7 mouse cellular contexts compared by ENCODE assay signal in the genomic region with DNA sequence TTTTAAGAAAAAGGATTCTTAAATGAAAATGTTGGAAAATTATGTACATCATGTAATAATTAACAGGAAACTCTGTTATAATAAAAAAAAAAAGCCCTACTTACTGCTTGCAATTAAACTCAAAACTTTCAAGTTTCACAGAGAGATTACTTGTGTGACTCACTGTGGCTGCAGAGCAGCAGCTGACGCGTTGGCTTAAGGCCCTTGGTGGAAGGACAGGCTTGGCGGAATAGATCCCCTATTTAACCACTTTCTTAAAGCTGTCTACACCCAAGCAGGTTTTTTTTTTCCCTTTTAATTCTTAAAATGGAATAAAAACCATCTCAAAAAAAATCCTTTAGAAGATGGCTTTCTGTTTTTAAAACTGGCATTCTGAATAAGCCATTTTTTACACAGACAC.
A peak's percentile ranks its signal among the peaks of the same experiment; 100 is the strongest.
DNase-seq lines count a peak whose midpoint lies in the region; ATAC-seq and TF ChIP-seq lines count a peak whose summit lies in the region.

No protein-coding gene starts in this region.

- H3K27ac ChIP-seq in kidney, postnatal 0 days: no peak overlapping the region
- H3K27ac ChIP-seq in kidney, embryonic 15.5 days: no peak overlapping the region
- peak overlapping the region; percentile 88 for H3K27ac ChIP-seq in CH12.LX (ENCODE audit: insufficient read depth, low read depth)
- H3K27ac ChIP-seq in brown adipose tissue, adult 24 weeks (replicated peaks; ENCODE audit: low read depth, low read length): peak overlapping the region; percentile 26; the same call in 1 of the 2 replicates
- peak overlapping the region; percentile 89 to 93 for H3K27ac ChIP-seq in heart, embryonic 14.5 days (replicated peaks in 1 of 2; ENCODE audit: control insufficient read depth in 1 of 2, insufficient read depth in 1 of 2, low read depth in 2 of 2, low read length in 2 of 2)

- dilution Hi-C loops in CH12.LX (cut with MboI; ENCODE audit: extremely low pct_ligation_motif_present, extremely low pct_unique_long_range_greater_than_20kb, low sequenced_read_pairs): no loop called here

- H3K79me2 ChIP-seq in CH12.LX (replicated peaks; ENCODE audit: control insufficient read depth, extremely low read depth, insufficient read depth, poor library complexity, severe bottlenecking): peaks cover 38% of the 10 kb centered on the region

- no peaks in the 10 kb centered on the region for H3K36me3 ChIP-seq in kidney, postnatal 0 days (ENCODE audit: insufficient read depth, low read length)
- no peaks in the 10 kb centered on the region for H3K36me3 ChIP-seq in kidney, embryonic 15.5 days
- peaks cover 0 to 14% of the 10 kb centered on the region in 2 experiments for H3K36me3 ChIP-seq in CH12.LX (replicated peaks in 1 of 2; ENCODE audit: control insufficient read depth in 1 of 2, insufficient read depth in 1 of 2, low read length in 1 of 2)
- peaks cover 7% of the 10 kb centered on the region; the same call in 1 of the 2 replicates for H3K36me3 ChIP-seq in heart, embryonic 14.5 days (ENCODE audit: control insufficient read depth, insufficient read depth, low read length)
- H3K36me3 ChIP-seq in splenic B cell, adult 2 months (ENCODE audit: control insufficient read depth, insufficient read depth, low read length, poor library complexity, severe bottlenecking): peaks cover 2% of the 10 kb centered on the region; the same call in 1 of the 2 replicates

- H3K4me3 ChIP-seq in kidney, postnatal 0 days (replicated peaks; ENCODE audit: low read depth, low read length): no peak overlapping the region
- no peak overlapping the region for H3K4me3 ChIP-seq in kidney, embryonic 15.5 days (replicated peaks)
- H3K4me3 ChIP-seq in CH12.LX (replicated peaks in 1 of 3; ENCODE audit: low read depth in 2 of 3, low read length in 2 of 3, poor library complexity in 1 of 3): no peak overlapping the region
- no peak overlapping the region for H3K4me3 ChIP-seq in brown adipose tissue, adult 24 weeks (ENCODE audit: insufficient read depth, low read depth, low read length)
- H3K4me3 ChIP-seq in heart, embryonic 14.5 days (ENCODE audit: control insufficient read depth in 1 of 2, insufficient read depth in 1 of 2, low read depth in 1 of 2, low read length in 2 of 2): no peak overlapping the region

- peak; percentile 46 for DNase-seq in kidney, postnatal 0 days (ENCODE audit: low spot score)
- peak; percentile 60 for DNase-seq in CH12.LX (ENCODE audit: extremely low read depth)
- peak; percentile 48 for DNase-seq in splenic B cell, adult 2 months (ENCODE audit: low read depth, low spot score)
- DNase-seq in layer of hippocampus, postnatal 14 days (ENCODE audit: low spot score in 2 of 2): no peak

- TF ChIP-seq CTCF in kidney, postnatal 0 days (IDR thresholded peaks at IDR 0.05; ENCODE audit: low read depth): no peak
- no peak for TF ChIP-seq CTCF in CH12.LX (conservative IDR thresholded peaks at IDR 0.05 in 1 of 2, IDR thresholded peaks at IDR 0.05 in 1 of 2; ENCODE audit: low read depth in 2 of 2, low read length in 2 of 2)

- no peak for TF ChIP-seq POLR2A in CH12.LX (IDR thresholded peaks at IDR 0.05; ENCODE audit: low read depth, low read length)

- H3K9me3 ChIP-seq in kidney, postnatal 0 days (replicated peaks; ENCODE audit: low read length): no peaks in the 10 kb centered on the region
- no peaks in the 10 kb centered on the region for H3K9me3 ChIP-seq in kidney, embryonic 15.5 days (replicated peaks)
- no peaks in the 10 kb centered on the region for H3K9me3 ChIP-seq in CH12.LX (replicated peaks; ENCODE audit: low read length)
- H3K9me3 ChIP-seq in heart, embryonic 14.5 days (ENCODE audit: control insufficient read depth, low read length): no peaks in the 10 kb centered on the region

- TF ChIP-seq RAD21 in CH12.LX (IDR thresholded peaks at IDR 0.05; ENCODE audit: low read depth, low read length): no peak

- H3K27me3 ChIP-seq in kidney, postnatal 0 days (ENCODE audit: insufficient read depth, low read length): no peaks in the 10 kb centered on the region
- no peaks in the 10 kb centered on the region for H3K27me3 ChIP-seq in kidney, embryonic 15.5 days
- H3K27me3 ChIP-seq in CH12.LX (replicated peaks): no peaks in the 10 kb centered on the region
- no peaks in the 10 kb centered on the region for H3K27me3 ChIP-seq in heart, embryonic 14.5 days (ENCODE audit: control insufficient read depth, insufficient read depth, low read length)
- no peaks in the 10 kb centered on the region for H3K27me3 ChIP-seq in splenic B cell, adult 2 months (ENCODE audit: control insufficient read depth, insufficient read depth, low read length, poor library complexity, severe bottlenecking)

- no peak overlapping the region for H3K4me2 ChIP-seq in kidney, postnatal 0 days (ENCODE audit: low read length)
- H3K4me2 ChIP-seq in kidney, embryonic 15.5 days: no peak overlapping the region
- H3K4me2 ChIP-seq in CH12.LX (ENCODE audit: insufficient read depth, low read depth, poor library complexity, severe bottlenecking): peak overlapping the region; percentile 72; the same call in 1 of the 2 replicates
- peak overlapping the region; percentile 34 for H3K4me2 ChIP-seq in heart, embryonic 14.5 days (ENCODE audit: low read length)

- no peaks in the 10 kb centered on the region for H3K4me1 ChIP-seq in kidney, postnatal 0 days (replicated peaks; ENCODE audit: insufficient read depth, low read length)
- H3K4me1 ChIP-seq in kidney, embryonic 15.5 days: peaks cover 7% of the 10 kb centered on the region; the same call in 1 of the 2 replicates
- peaks cover 14 to 76% of the 10 kb centered on the region in 2 experiments for H3K4me1 ChIP-seq in CH12.LX (ENCODE audit: control insufficient read depth in 1 of 2, insufficient read depth in 2 of 2)
- peaks cover 16% of the 10 kb centered on the region for H3K4me1 ChIP-seq in brown adipose tissue, adult 24 weeks (ENCODE audit: control insufficient read depth, insufficient read depth, insufficient read length, low read length)
- peaks cover 6 to 41% of the 10 kb centered on the region in 2 experiments for H3K4me1 ChIP-seq in heart, embryonic 14.5 days (ENCODE audit: control insufficient read depth in 2 of 2, insufficient read depth in 2 of 2, low read length in 2 of 2)

- no peak for ATAC-seq in kidney, postnatal 0 days (replicated peaks; ENCODE audit: low FRiP score, low read depth)
- ATAC-seq in kidney, embryonic 15.5 days (replicated peaks; ENCODE audit: low FRiP score): no peak
- ATAC-seq in heart, embryonic 14.5 days (ENCODE audit: insufficient number of reproducible peaks, insufficient read depth, low FRiP score, low read depth): 0 out of 2 replicates have a peak, but pooled peaks have one; percentile 73

- no peak overlapping the region for H3K9ac ChIP-seq in kidney, postnatal 0 days (ENCODE audit: low read depth, low read length)
- H3K9ac ChIP-seq in kidney, embryonic 15.5 days: no peak overlapping the region
- H3K9ac ChIP-seq in CH12.LX (ENCODE audit: insufficient read depth, low read depth): peak overlapping the region; percentile 63
- peak overlapping the region; percentile 35; the same call in 1 of the 2 replicates for H3K9ac ChIP-seq in heart, embryonic 14.5 days (ENCODE audit: low read length)

- WGBS in kidney, postnatal 0 days: 39% methylated on average over 3 of the region's 3 CpGs
- WGBS in kidney, embryonic 15.5 days: 51% methylated on average over 3 of the region's 3 CpGs
- WGBS in heart, embryonic 14.5 days: 4% methylated on average over 3 of the region's 3 CpGs

- in situ Hi-C loops in CH12.LX (cut with MboI; ENCODE audit: low pct_ligation_motif_present, low pct_unique_long_range_greater_than_20kb, low sequenced_read_pairs): no loop called here

- TF ChIP-seq EP300 in CH12.LX (IDR thresholded peaks at IDR 0.05; ENCODE audit: low read length): peak; percentile 8

TF ChIP-seq in CH12.LX, 34 proteins besides CTCF, POLR2A, EP300 and RAD21:
- TF ChIP-seq MXI1 (IDR thresholded peaks at IDR 0.05; ENCODE audit: low read depth, low read length) (no peak), NELFE (IDR thresholded peaks at IDR 0.05; ENCODE audit: low read depth, low read length) (no peak), MYC (IDR thresholded peaks at IDR 0.05; ENCODE audit: low read depth, low read length) (no peak; the same call in 1 of the 2 replicates), PAX5 (IDR thresholded peaks at IDR 0.05; ENCODE audit: low read length) (no peak), MEF2A (IDR thresholded peaks at IDR 0.05; ENCODE audit: borderline replicate concordance, low read depth, low read length) (no peak), ZC3H11A (IDR thresholded peaks at IDR 0.05; ENCODE audit: low read depth, low read length) (no peak), ZNF384 (IDR thresholded peaks at IDR 0.05; ENCODE audit: low read depth, low read length) (peak; percentile 70; the same call in 1 of the 2 replicates), TBP (conservative IDR thresholded peaks at IDR 0.05; ENCODE audit: low read depth, low read length) (no peak)

Comparison
In these comparisons a context has a peak if more than half of its experiments do, and no peak if none do; other contexts are left out.
1. DNase-seq: peak in kidney, postnatal 0 days (single experiment), CH12.LX (single experiment) and splenic B cell, adult 2 months (single experiment); none in layer of hippocampus, postnatal 14 days (0 of 2).
2. H3K27ac ChIP-seq: peak in CH12.LX (single experiment), brown adipose tissue, adult 24 weeks (single experiment) and heart, embryonic 14.5 days (2 of 2); none in kidney, postnatal 0 days (single experiment) and kidney, embryonic 15.5 days (single experiment).
3. H3K4me2 ChIP-seq: peak in CH12.LX (single experiment) and heart, embryonic 14.5 days (single experiment); none in kidney, postnatal 0 days (single experiment) and kidney, embryonic 15.5 days (single experiment).
4. H3K9ac ChIP-seq: peak in CH12.LX (single experiment) and heart, embryonic 14.5 days (single experiment); none in kidney, postnatal 0 days (single experiment) and kidney, embryonic 15.5 days (single experiment).